Mouse (Mus musculus) hindbrain, embryonic 10.5 days (tissue): ENCODE measurements around the gene Cacna1f. TPM values are rescaled to one million over a fixed set of nuclear protein-coding genes. Genes with fewer than 3 reads are reported as not detected.

ENCODE experiments used
- DNase-seq: peaks from one replicate; pipeline ENCODE4 v3.0.0-alpha.2; 2017; ENCODE audit warnings: low spot score
- H3K27ac ChIP-seq: fragments of 300-500 bp; sonication (generic); 2 replicates; pipeline ENCODE4 v1.5.1; 2016; ENCODE audit warnings: mild to moderate bottlenecking, moderate library complexity
- H3K27me3 ChIP-seq: fragments of 300-500 bp; sonication (generic); 2 replicates; pipeline ENCODE4 v1.6.1; 2016; ENCODE audit warnings: mild to moderate bottlenecking; ENCODE audit not compliant: poor library complexity, insufficient read depth, severe bottlenecking
- H3K36me3 ChIP-seq: fragments of 300-500 bp; sonication (generic); 2 replicates; pipeline ENCODE4 v1.6.1; 2016; ENCODE audit warnings: mild to moderate bottlenecking, moderate library complexity
- H3K4me1 ChIP-seq: fragments of 300-500 bp; sonication (generic); replicated peaks from 2 replicates; pipeline ENCODE4 v1.6.1; 2016; ENCODE audit warnings: mild to moderate bottlenecking
- H3K4me3 ChIP-seq: fragments of 300-500 bp; sonication (generic); 2 replicates; pipeline ENCODE4 v1.5.1; 2016; ENCODE audit warnings: mild to moderate bottlenecking, moderate library complexity
- H3K9me3 ChIP-seq: fragments of 300-500 bp; sonication (generic); 2 replicates; pipeline ENCODE4 v1.6.1; 2016; ENCODE audit warnings: mild to moderate bottlenecking, moderate library complexity
- WGBS: fragments of 180-500 bp; shearing (Covaris S2); methylation state at CpG from one replicate; pipeline ENCODE4 v1.1.7; 2016; 5-methylcytosine and 5-hydroxymethylcytosine counted together
- polyA plus RNA-seq: library from polyadenylated mRNA; unstranded; fragments of >200 nt; fragmentation: Nextera tagmentation; extraction: Ambion mirVana; gene quantifications from 2 replicates; pipeline ENCODE4 v1.2.1, GENCODE M21; 2016

Gene Cacna1f
- polyA plus RNA-seq: not detected in 2 replicates

DNA sequence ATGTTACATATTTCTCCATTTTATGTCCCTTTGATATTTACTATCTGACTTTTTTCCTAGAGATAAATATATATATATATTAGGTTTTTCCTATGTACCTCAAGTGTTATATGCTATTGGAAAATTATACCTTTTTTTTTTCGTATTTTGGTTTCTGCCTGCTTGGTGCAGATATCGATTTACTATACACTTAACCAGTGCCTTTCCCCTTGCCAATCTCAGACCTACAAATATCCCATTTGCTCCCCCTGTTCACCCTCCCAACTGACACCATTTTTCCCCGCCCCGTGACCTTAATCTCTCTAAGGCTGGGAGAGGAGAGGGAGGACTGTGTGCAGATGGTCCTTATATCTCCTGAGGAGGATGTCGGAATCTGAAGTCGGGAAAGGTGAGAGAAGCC is at the start of gene Cacna1f:
Cacna1f (plus strand) TSS at position 301 of the 400 bp plus-strand sequence.
- H3K27me3 ChIP-seq: peaks cover 17% of the 10 kb centered on the region
- DNase-seq: no peak
- H3K4me1 ChIP-seq: peaks cover 15% of the 10 kb centered on the region
- H3K9me3 ChIP-seq: 0 out of 2 replicates have a peak, but pooled peaks cover 3% of the 10 kb centered on the region
- 0 out of 2 replicates have a peak, but pooled peaks cover 10% of the 10 kb centered on the region for H3K36me3 ChIP-seq
- H3K27ac ChIP-seq: no peak within 1 kb of the TSS
- 76% methylated on average over 6 of the region's 6 CpGs for WGBS
- no peak within 1 kb of the TSS for H3K4me3 ChIP-seq

DNA sequence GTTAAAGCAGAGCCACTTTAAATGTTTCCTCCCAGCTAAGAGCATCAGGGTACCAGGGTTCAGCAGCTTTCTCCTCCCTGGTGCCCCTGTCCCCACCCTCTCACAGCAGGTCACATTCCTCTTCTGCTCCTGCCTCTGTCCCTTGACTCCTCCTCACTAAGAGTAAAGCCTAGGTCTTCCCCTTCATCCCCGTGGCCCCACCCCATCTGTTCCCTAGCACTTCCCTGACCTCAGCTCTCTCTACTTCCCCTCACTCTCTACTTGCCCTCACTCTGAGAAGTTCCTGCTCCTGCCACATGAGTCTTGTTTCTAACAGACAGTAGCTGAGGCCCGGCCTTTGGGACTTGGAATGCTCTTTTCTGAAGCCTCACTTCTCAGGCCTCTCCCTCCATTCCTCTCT is 43.8 kb upstream of the Cacna1f start:
- Histone ChIP-seq H3K27me3 (no peaks in the 10 kb centered on the region), H3K27ac (no peak overlapping the region), H3K4me3 (no peak overlapping the region), H3K4me1 (0 out of 2 replicates have a peak, but pooled peaks cover 3% of the 10 kb centered on the region), H3K9me3 (peaks cover 5% of the 10 kb centered on the region; the same call in 1 of the 2 replicates), H3K36me3 (peaks cover 10% of the 10 kb centered on the region)
- DNase-seq: no peak
- 30% methylated on average over 2 of the region's 2 CpGs for WGBS

DNA sequence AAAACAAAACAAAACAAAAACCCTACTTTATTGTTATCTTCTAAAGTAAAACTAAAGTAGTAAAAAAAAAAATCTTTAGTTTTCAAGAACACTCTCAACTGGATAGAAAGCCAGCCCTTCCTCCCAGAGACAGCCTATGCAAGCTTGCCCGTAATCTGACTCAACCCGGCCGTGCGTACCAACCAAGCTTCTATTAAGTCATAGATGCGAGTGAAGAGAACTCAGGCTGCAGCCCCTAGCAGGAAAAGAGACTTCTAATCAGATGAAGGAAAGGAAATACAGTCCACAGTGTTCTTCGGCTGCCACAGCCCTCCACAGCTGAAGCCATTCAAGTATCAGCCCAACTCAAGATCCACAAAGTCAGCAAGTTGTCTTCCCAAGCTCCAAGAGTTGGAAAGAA is 40.5 kb upstream of the Cacna1f start:
- Histone ChIP-seq H3K9me3 (no peaks in the 10 kb centered on the region), H3K4me1 (0 out of 2 replicates have a peak, but pooled peaks cover 8% of the 10 kb centered on the region), H3K27ac (no peak overlapping the region), H3K27me3 (no peaks in the 10 kb centered on the region), H3K36me3 (no peaks in the 10 kb centered on the region), H3K4me3 (no peak overlapping the region)
- 85% methylated on average over 6 of the region's 6 CpGs for WGBS
- DNase-seq: no peak

DNA sequence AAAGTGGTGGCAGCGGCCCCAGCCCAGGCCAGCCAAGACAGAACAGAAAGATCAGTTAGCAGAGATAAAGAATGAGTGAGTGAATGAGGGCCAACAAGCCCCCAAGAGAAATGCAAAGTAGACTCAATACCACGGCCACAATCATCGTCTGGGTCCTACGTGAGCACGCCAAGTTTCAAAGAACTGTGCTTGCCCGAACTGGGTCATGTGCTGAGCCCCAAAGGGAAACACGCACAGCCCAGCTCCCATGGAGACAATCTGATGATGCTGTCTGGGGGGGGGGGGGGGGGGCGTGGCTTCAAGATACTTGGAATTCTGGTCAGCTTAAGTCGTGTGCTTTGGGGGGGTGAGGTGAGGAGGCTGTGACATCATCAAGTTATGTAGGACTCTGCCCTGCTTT is 39.4 kb upstream of the Cacna1f start:
- Histone ChIP-seq H3K27ac (no peak overlapping the region), H3K36me3 (no peaks in the 10 kb centered on the region), H3K4me1 (peaks cover 11% of the 10 kb centered on the region), H3K27me3 (no peaks in the 10 kb centered on the region), H3K9me3 (no peaks in the 10 kb centered on the region), H3K4me3 (no peak overlapping the region)
- no peak for DNase-seq
- 77% methylated on average over 9 of the region's 9 CpGs for WGBS

DNA sequence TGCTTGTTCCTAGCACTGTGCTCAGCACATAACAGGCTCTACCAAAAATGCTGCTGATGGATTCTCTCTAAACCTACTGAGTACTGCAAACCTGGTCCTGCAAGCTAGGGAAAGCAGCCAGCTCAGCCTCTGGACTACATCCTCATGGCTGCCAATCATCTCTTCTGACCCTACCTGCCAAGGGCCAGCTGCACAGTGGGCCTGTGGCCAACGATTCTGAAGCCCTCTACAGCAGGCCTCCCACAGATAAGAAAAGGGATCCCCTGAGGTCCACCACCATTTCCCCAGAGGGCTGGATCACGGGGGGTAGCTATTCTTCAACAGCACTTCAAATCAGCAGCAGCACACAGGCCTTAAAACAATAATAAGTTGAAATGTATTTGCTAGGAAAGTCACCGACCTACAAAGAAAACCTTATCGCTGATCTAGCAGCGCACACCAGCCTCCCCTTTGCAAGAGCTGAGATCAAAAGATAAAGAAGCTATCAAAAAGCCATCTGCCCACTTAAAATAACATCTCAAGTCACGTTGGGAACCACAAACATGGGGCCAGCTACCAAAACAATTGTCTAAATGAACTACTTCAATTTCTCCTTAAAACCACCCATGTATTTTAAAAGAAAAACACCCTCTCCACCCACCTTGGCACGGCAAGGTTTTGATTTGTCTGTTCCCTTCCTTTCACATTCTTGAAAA is 36.3 kb upstream of the Cacna1f start:
- peaks cover 23% of the 10 kb centered on the region for H3K4me1 ChIP-seq
- no peak overlapping the region for H3K27ac ChIP-seq
- 62% methylated on average over 7 of the region's 7 CpGs for WGBS
- no peaks in the 10 kb centered on the region for H3K36me3 ChIP-seq
- H3K4me3 ChIP-seq: no peak overlapping the region
- H3K9me3 ChIP-seq: peaks cover 17% of the 10 kb centered on the region
- no peaks in the 10 kb centered on the region for H3K27me3 ChIP-seq
- DNase-seq: no peak

DNA sequence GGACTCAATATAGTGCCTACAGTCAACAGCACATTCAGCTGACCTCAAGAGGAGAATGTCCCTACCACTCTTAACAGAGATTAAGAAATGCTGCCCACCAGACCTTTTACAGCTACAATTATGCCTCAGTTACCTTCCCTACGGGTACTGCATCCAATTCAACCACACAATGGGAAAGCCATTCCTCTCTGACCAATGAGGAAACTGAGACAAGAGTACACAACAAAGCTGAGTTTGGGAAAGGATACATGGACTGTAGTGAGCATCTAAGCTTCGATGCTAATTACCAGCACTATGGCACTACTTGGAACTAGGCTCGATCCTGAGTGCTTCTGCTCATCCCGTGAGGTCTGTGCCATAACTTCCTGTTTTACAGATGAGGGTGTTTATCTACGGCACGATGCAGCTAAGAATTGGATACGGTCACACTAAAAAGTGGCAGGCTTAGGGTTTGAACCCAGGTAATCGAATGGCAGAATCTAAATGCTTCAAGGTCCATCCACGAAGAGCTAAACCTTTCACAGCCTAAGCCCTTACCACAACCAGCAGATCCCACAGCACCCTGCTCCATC is 35.2 kb upstream of the Cacna1f start:
- 93% methylated on average over 9 of the region's 9 CpGs for WGBS

DNA sequence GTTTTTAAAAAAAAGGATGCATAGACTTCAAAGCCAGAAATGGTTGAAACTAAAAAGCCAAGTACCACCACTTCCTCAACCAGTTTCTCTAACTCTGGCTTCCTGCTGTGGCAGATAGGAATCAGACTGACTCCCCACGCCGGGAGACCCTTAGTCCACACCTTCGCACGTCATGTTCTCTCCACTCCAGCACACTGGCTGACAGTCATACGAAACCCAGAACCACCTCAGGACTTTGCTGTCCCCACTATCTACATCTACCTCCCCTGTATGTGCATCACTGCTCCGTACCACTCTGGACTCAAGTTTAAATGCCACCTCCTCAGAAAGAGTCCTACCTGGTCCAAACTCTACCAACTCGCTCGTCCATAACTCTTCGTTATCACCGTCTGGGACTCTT is 34.4 kb upstream of the Cacna1f start:
- Histone ChIP-seq H3K4me3 (no peak overlapping the region; the same call in 1 of the 2 replicates), H3K9me3 (peaks cover 17% of the 10 kb centered on the region)
- 87% methylated on average over 10 of the region's 10 CpGs for WGBS

More for the DNA sequence above, 35.2 kb upstream of the Cacna1f start:
- Histone ChIP-seq H3K4me1 (peaks cover 23% of the 10 kb centered on the region), H3K4me3 (no peak overlapping the region), H3K27me3 (no peaks in the 10 kb centered on the region), H3K9me3 (peaks cover 17% of the 10 kb centered on the region), H3K27ac (no peak overlapping the region), H3K36me3 (no peaks in the 10 kb centered on the region)
- no peak for DNase-seq

DNA sequence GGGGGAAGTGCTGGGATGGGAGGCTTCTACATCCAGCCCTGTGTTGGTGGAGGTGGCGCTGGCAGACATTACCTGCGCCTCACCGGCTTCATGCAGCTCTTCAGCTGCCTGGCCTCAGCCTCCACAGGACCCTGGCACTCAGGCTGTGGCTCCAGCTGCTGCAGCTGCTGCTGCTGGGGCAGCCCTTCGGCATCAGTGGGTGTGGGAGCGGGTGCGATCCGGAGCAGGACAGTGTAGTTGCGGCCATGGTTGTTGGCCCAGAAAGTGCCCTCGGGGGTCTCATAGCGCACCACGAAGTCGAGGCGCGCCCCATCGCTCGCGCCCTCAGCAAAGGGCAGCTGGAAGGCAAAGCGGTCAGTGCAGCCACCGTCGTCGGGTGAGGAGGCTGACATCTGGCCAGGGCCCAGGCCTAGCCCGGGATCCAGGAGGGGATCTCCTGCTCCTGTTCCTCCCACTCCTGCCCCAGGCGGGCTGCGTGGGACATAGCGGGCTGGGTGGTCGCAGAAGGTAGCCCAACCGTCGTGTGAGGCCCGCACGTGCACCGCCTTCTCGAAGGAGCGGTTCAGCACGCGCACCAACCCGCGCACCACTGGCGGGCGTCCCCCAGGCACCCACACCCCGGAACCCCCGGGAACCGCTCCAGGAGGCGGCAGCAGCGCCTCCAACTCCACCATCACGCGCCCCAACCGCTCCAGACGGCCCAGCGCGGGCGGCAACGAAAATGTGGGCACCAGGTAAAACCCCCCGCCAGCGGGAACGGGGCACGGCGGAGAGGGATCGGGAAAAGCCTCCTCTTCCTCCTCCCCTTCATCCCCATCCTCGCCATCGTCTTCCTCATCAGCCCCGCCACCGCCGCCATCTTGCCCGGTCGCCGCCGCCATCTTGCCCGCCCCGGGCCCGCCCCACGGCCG is 33.5 kb upstream of the Cacna1f start, which contains the start of gene Foxp3:
Foxp3 (plus strand) TSS at position 469 of the 911 bp plus-strand sequence.
- no peaks in the 10 kb centered on the region for H3K36me3 ChIP-seq
- peak within 1 kb of the TSS; percentile 95 for H3K27ac ChIP-seq
- no peaks in the 10 kb centered on the region for H3K27me3 ChIP-seq
- H3K4me3 ChIP-seq: peak within 1 kb of the TSS; percentile 63
- H3K9me3 ChIP-seq: peaks cover 17% of the 10 kb centered on the region
- WGBS: 32% methylated on average over 63 of the region's 72 CpGs
- DNase-seq: peak; percentile 9
- peaks cover 23% of the 10 kb centered on the region for H3K4me1 ChIP-seq

More for the DNA sequence above, 34.4 kb upstream of the Cacna1f start:
- H3K27ac ChIP-seq: no peak overlapping the region
- peaks cover 23% of the 10 kb centered on the region for H3K4me1 ChIP-seq
- no peaks in the 10 kb centered on the region for H3K36me3 ChIP-seq
- no peaks in the 10 kb centered on the region for H3K27me3 ChIP-seq
- no peak for DNase-seq

DNA sequence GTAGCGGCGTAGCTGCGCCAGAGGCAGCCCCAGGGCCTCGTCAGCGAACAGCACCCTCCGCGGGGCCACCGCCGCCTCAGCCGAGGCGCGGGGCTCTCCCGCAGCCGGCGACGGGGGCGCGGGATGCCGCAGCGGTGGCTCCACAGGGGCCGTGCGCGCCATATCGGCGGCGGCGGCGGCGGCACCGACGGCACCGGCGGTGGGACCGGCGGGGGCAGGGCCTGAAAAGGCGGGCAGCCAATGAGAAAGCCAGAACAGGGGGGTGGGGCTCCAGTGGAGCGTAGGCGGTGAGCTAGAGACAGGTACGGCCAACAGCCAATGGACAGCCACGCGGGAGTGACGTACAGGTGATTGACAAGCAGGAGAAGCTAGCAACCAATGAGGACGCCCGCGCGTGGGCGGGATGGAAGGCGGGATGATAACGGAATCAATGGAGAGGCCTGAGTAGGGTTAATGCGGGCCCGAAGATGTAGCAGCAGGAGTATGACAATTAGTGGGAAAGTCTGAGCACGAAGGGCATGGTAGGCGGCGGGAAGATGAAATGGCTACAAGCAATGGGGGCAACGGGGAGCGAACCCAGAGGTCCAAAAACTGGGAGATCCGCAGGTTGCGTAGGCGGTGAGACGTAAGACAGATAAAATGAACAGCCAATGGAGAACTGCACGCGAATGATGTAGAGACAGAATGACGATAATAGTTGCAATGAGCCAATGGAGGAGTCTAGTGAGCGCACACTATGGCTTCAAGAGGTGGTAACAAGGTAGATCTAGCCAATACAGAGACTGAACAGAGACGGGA is 32.6 kb upstream of the Cacna1f start, which contains the start of gene Ppp1r3f:
Ppp1r3f (minus strand) TSS at position 197 of the 798 bp plus-strand sequence.
- Histone ChIP-seq H3K27me3 (no peaks in the 10 kb centered on the region), H3K4me1 (peaks cover 23% of the 10 kb centered on the region), H3K36me3 (no peaks in the 10 kb centered on the region), H3K4me3 (peak within 1 kb of the TSS; percentile 63), H3K27ac (peak within 1 kb of the TSS; percentile 95), H3K9me3 (peaks cover 17% of the 10 kb centered on the region)
- peak; percentile 91 for DNase-seq
- 20% methylated on average over 65 of the region's 65 CpGs for WGBS

DNA sequence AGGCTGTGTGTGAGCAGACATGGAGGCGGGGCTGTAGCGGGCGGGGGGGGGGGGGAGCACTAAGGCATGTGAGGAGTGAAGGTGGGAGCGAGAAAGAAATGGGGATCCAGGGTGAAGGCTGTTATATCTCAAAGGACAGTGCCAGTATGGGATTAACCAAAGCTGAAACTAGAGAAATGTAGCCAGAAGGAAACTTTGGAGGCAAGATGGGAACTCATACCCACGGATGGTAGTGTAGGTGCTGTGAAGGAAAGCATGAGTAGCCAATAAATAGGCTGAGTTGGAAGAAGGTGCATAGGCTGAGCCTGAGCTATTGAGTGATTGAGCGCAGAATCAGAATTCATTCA is 32.0 kb upstream of the Cacna1f start:
- WGBS: 21% methylated on average over 5 of the region's 6 CpGs
- Histone ChIP-seq H3K4me3 (peak overlapping the region; percentile 63), H3K9me3 (peaks cover 17% of the 10 kb centered on the region), H3K27ac (peak overlapping the region; percentile 95), H3K27me3 (no peaks in the 10 kb centered on the region), H3K4me1 (peaks cover 23% of the 10 kb centered on the region), H3K36me3 (no peaks in the 10 kb centered on the region)
- no peak for DNase-seq

DNA sequence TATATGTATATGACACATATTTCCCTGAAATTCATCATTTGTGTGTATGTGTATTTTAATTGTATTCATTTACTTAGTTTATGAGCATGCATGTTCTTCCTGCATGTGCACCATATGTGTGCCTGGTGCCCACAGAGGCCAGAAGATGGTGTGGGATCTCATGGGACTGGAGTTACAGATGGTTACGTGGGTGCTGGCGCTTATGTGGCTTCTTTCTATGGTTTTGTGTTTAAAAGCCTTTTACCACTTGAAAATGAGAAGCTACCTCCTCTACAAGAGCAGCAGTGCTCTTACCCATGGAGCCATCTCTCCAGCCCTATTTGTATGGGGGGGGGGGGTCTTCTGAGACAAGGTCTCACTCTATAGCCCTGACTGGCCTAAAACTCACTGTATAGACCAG is 25.7 kb upstream of the Cacna1f start:
- Histone ChIP-seq H3K36me3 (peaks cover 5% of the 10 kb centered on the region; the same call in 1 of the 2 replicates), H3K27me3 (no peaks in the 10 kb centered on the region), H3K4me1 (no peaks in the 10 kb centered on the region), H3K4me3 (no peak overlapping the region), H3K27ac (no peak overlapping the region), H3K9me3 (no peaks in the 10 kb centered on the region; the same call in 1 of the 2 replicates)
- WGBS: 84% methylated on average over 2 of the region's 2 CpGs
- no peak for DNase-seq

DNA sequence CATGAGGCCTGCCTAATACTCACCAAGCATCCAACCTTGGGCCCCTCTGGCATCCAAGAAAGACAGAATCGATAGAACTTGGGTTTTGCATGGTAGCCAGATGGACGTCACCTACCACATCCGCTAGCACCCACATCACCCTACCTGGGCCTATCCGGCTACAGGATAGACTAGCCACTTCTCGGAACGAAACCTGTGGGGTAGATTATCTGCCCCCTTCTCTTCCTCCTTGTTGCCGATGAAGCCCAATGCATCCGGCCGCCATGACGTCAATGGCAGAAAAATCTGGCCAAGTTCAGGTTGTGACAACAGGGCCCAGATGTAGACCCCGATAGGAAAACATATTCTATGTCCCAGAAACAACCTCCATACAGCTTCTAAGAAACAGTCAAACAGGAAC is 23.0 kb upstream of the Cacna1f start:
- Histone ChIP-seq H3K4me3 (no peak overlapping the region), H3K27me3 (no peaks in the 10 kb centered on the region), H3K27ac (no peak overlapping the region), H3K9me3 (peaks cover 2% of the 10 kb centered on the region; the same call in 1 of the 2 replicates), H3K4me1 (no peaks in the 10 kb centered on the region), H3K36me3 (peaks cover 13% of the 10 kb centered on the region)
- DNase-seq: no peak
- WGBS: 94% methylated on average over 11 of the region's 11 CpGs
